ENCODE assay signal across 9 mouse cellular contexts in genomic region chr11:53132406-53133035, GRCm38 (mm10).
DNase-seq lines count a peak whose midpoint lies in the region; ATAC-seq lines count a peak whose summit lies in the region.
"Had no signal": no experiment of that assay in that cellular context is flagged by ENCODE, and none has a peak within 500 bp of the region (broad histone marks: within the 10 kb centered on the region; RNA-seq: fewer than 3 reads in every experiment).

No protein-coding gene starts in this region.

- no peak overlapping the region for H3K27ac ChIP-seq in kidney, embryonic 14.5 days (ENCODE audit: low read depth, low read length)
- H3K27ac ChIP-seq in hindbrain, embryonic 14.5 days: peak overlapping the region; percentile 12
- H3K27ac ChIP-seq in stomach, embryonic 14.5 days (ENCODE audit: low read length): no peak overlapping the region

- peak overlapping the region; percentile 10 for H3K4me3 ChIP-seq in kidney, embryonic 14.5 days (ENCODE audit: low read length)
- H3K4me3 ChIP-seq in hindbrain, embryonic 14.5 days (replicated peaks; ENCODE audit: low read length): no peak overlapping the region
- H3K4me3 ChIP-seq in stomach, embryonic 14.5 days (ENCODE audit: low read depth, low read length): no peak overlapping the region

- no peak overlapping the region for H3K9ac ChIP-seq in kidney, embryonic 14.5 days (ENCODE audit: low read depth, low read length)
- peak overlapping the region; percentile 34; the same call in 1 of the 2 replicates for H3K9ac ChIP-seq in hindbrain, embryonic 14.5 days
- H3K9ac ChIP-seq in stomach, embryonic 14.5 days (replicated peaks; ENCODE audit: low read depth, low read length): no peak overlapping the region

- no peaks in the 10 kb centered on the region for H3K9me3 ChIP-seq in kidney, embryonic 14.5 days (ENCODE audit: control insufficient read depth, low read length)
- no peaks in the 10 kb centered on the region for H3K9me3 ChIP-seq in hindbrain, embryonic 14.5 days (ENCODE audit: control insufficient read depth, low read length)
- no peaks in the 10 kb centered on the region for H3K9me3 ChIP-seq in stomach, embryonic 14.5 days (ENCODE audit: control insufficient read depth, low read depth, low read length)

- DNase-seq in kidney, adult 11 months: no peak
- DNase-seq in ZHBTc4 (ENCODE audit: low read depth, low spot score): peak; percentile 15
- no peak for DNase-seq in hindbrain, embryonic 14.5 days (ENCODE audit: low spot score)
- DNase-seq in adrenal gland, postnatal 14 days: no peak
- DNase-seq in cerebellum, postnatal 25 days: no peak
- DNase-seq in right cerebral cortex, postnatal 10 days (ENCODE audit: low spot score in 2 of 2): no peak
- DNase-seq: gastrocnemius, postnatal 36 days had no signal

- H3K4me1 ChIP-seq in kidney, embryonic 14.5 days (ENCODE audit: control insufficient read depth, insufficient read depth, low read length): peaks cover 5% of the 10 kb centered on the region
- 0 out of 2 replicates have a peak, but pooled peaks cover 15% of the 10 kb centered on the region for H3K4me1 ChIP-seq in hindbrain, embryonic 14.5 days (replicated peaks; ENCODE audit: control insufficient read depth, insufficient read depth, low read length)
- H3K4me1 ChIP-seq in stomach, embryonic 14.5 days (ENCODE audit: control insufficient read depth, insufficient read depth, low read length): no peaks in the 10 kb centered on the region; the same call in 1 of the 2 replicates

- H3K36me3 ChIP-seq in kidney, embryonic 14.5 days (ENCODE audit: control insufficient read depth, insufficient read depth, low read length): no peaks in the 10 kb centered on the region
- H3K36me3 ChIP-seq in hindbrain, embryonic 14.5 days (replicated peaks; ENCODE audit: control insufficient read depth, insufficient read depth): no peaks in the 10 kb centered on the region
- no peaks in the 10 kb centered on the region for H3K36me3 ChIP-seq in stomach, embryonic 14.5 days (ENCODE audit: control insufficient read depth, insufficient read depth, low read length)

- H3K27me3 ChIP-seq in kidney, embryonic 14.5 days (ENCODE audit: control insufficient read depth, insufficient read depth, low read length): no peaks in the 10 kb centered on the region
- no peaks in the 10 kb centered on the region for H3K27me3 ChIP-seq in hindbrain, embryonic 14.5 days (ENCODE audit: control insufficient read depth, insufficient read depth, low read length)
- H3K27me3 ChIP-seq in stomach, embryonic 14.5 days (ENCODE audit: control insufficient read depth, insufficient read depth, low read length): no peaks in the 10 kb centered on the region

- peak overlapping the region; percentile 37 for H3K4me2 ChIP-seq in kidney, embryonic 14.5 days (replicated peaks; ENCODE audit: low read depth, low read length)
- H3K4me2 ChIP-seq in hindbrain, embryonic 14.5 days (replicated peaks): peak overlapping the region; percentile 32
- H3K4me2 ChIP-seq in stomach, embryonic 14.5 days (replicated peaks; ENCODE audit: low read depth, low read length): peak overlapping the region; percentile 34

- WGBS in kidney, embryonic 14.5 days: 18% methylated on average over 23 of the region's 23 CpGs
- 27% methylated on average over 23 of the region's 23 CpGs for WGBS in hindbrain, embryonic 14.5 days
- WGBS in stomach, embryonic 14.5 days: 10% methylated on average over 23 of the region's 23 CpGs

- ATAC-seq in kidney, embryonic 14.5 days (ENCODE audit: low FRiP score, low TSS enrichment): no peak
- ATAC-seq in hindbrain, embryonic 14.5 days (ENCODE audit: low FRiP score): 0 out of 2 replicates have a peak, but pooled peaks have one; percentile 37
- no peak for ATAC-seq in stomach, embryonic 14.5 days (ENCODE audit: insufficient number of reproducible peaks, insufficient read depth, low FRiP score, low read depth)
